Comparison of ENCODE assay signal across 16 mouse cellular contexts in the genomic region with DNA sequence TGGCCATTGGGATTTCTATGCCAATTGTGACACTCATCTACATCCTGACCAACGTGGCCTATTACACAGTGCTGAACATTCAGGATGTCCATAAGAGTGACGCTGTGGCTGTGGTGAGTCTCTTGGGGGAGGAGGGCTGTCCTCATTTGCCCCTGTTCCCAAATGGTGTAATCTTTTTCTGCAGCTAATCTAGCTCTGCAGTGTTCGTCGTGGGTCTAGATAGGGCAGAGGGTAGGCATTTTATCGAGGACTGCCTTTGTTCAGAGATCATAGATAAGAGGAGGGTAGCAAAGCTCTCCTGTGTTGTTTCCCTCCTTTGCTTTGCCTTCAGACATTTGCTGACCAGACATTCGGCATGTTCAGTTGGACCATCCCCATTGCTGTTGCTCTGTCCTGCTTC. TPM values are rescaled to one million over a fixed set of nuclear protein-coding genes. Genes with fewer than 3 reads are reported as not detected.
"Had no signal": no experiment of that assay in that cellular context is flagged by ENCODE, and none has a peak within 500 bp of the region (broad histone marks: within the 10 kb centered on the region; RNA-seq: fewer than 3 reads in every experiment).

No protein-coding gene starts in this region.

- H3K4me2 ChIP-seq: limb, embryonic 15.5 days; liver, embryonic 12.5 days; lung, embryonic 14.5 days; midbrain, embryonic 13.5 days had no signal

- H3K27ac ChIP-seq: kidney, postnatal 0 days; limb, embryonic 15.5 days; liver, embryonic 12.5 days; midbrain, embryonic 13.5 days had no signal

- H3K4me3 ChIP-seq: limb, embryonic 15.5 days; liver, embryonic 12.5 days; midbrain, embryonic 13.5 days had no signal

- H3K4me1 ChIP-seq: limb, embryonic 15.5 days; midbrain, embryonic 13.5 days had no signal

- DNase-seq: kidney, adult 9 months; kidney, postnatal 36 days; layer of hippocampus, adult 9-11 months; layer of hippocampus, postnatal 36 days; lung, embryonic 14.5 days; lung, postnatal 10 days; lung, postnatal 4 days; right cerebral cortex, postnatal 25 days; thymus, adult 18-20 months; thymus, postnatal 14 days had no signal

- H3K9me3 ChIP-seq: limb, embryonic 15.5 days; liver, embryonic 12.5 days; midbrain, embryonic 13.5 days had no signal

- ATAC-seq: liver, embryonic 12.5 days; midbrain, embryonic 13.5 days had no signal

- H3K9ac ChIP-seq: limb, embryonic 15.5 days; liver, embryonic 12.5 days; lung, embryonic 14.5 days; midbrain, embryonic 13.5 days had no signal

- H3K27me3 ChIP-seq: limb, embryonic 15.5 days; midbrain, embryonic 13.5 days had no signal

RNA-seq across cellular contexts. Expression of a gene that starts 56.4 kb away (rescaled TPM):
- total RNA-seq: layer of hippocampus, postnatal 36 days; left cerebral cortex, postnatal 25 days had no signal
- polyA plus RNA-seq: neural tube, embryonic 14.5 days had no signal
